Mouse (Mus musculus): ENCODE results near the gene Zfp39.
"Not testable (repeated sequence)": the region's sequence is repeated elsewhere in the genome, so short reads cannot be mapped to it uniquely, and the experiment has no call there.

Gene Zfp39

DNA sequence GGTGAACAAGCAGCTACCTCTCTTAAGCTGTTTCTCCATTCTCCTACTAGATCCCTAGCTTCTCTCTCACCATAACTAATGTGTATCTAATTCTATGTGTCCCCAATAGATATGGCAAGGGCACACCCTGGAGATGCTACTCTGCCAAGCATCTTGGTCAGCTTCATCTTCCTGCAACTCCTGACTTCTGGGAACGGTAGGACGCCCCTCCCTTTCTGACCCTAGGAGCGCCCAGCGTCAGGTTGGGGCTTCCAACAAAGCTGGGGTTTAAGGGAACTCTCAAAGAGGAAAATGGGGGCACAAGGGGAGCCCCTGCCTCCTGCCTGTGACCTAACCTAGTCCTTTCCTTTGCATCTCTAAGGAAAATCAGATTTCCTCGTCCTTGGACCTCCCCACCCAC lies 14.7 kb upstream of the Zfp39 start:
- DNase-seq, result no peak

GRCm38 (mm10) chr11:58917745-58918366 lies 13.8 kb upstream of the Zfp39 start, which contains the start of gene Btnl10:
Gene Btnl10 (plus strand): TSS chr11:58917908.
- DNase-seq, result no peak

DNA sequence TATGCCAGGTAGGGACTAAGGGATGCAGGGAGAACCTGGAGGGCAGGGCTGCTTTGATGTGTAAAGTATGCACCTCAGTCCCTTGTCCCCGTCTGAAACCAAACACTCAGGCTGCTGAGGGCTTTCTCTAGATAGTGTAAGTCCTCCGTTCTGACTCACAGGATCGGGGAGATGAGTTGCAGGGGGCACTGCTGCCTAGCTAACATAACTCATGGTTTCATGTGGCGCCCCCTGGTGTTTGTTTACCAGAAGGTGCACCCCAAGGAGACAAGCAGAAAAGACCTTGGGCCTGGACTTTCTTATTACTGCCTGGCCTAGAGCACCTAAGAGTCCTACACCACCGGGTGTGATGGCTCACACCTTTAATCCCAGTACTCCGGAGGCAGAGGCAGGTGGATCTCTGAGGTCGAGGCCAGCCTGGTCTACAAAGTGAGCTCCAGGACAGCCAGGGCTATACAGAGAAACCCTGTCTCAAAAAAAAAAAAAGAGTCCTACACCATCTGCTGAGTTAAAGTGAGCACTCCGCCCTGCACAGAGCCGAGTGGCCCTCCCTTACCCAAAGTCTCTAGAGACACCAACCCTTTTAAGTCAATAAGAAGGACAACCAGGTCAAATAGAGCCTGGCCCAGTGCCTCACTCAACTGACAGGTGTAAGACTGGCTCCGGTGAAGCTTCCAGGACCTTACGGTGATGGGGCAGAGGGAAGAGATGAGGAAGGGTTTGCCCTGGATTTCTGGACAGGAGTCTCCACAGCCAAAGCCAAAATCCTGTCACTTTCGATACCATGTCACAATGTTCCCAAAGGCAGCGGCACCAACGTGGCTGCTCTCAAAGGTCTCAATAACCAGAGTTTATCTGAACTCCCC lies 13.1 kb upstream of the Zfp39 start:
- peak; percentile 88 for DNase-seq

DNA sequence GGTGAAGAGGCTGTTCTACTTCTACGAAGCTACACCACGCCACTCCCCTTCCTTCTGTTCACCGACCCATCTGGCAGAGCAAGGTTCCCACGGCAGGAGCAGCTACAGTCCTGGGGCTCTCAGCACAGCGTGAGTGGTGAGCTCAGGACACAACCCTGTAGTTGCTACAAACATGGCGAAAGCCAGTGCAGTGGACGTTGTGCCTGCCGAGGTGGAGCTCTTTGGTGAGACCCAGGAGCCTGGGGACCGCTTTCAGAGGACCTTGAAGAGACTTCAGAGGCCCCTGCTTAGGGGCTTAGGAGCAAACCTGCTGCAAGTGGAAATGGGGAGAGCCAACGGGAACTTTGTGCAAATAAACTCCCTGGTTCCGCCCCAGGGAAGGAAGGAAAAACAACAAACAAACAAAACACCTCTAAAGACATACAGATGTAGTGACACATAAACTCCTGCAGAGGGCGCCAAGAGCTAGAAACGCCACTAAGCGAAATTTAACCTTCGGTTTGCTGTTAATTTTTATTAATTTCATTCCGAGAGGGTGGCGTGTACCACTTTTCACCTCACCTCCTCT lies 10.5 kb upstream of the Zfp39 start:
- DNase-seq, result peak; percentile 32

DNA sequence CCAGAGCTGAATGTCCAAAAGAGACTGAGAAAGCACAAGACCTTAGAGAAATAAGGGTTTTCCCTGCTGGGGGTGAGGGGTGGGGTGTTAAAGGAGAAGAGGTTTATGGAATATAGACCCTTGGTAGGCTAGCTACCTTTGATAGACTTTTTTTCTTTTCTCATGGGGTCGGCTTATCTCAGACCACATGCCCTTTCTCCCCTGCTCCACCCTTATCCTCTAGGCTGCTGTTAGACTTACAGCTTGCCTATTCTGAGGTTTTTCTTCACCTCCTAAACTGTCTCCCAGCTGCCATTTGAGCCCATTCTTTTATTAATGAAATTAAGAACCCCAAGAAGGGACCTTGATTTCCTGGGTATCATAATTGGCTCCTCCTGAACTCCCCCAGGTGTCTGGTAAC lies 9.8 kb upstream of the Zfp39 start:
- DNase-seq, result no peak

- DNase-seq, result peak; percentile 33
Measured at GRCm38 (mm10) chr11:58904838-58905237, 813 bp upstream of the Zfp39 start.

DNA sequence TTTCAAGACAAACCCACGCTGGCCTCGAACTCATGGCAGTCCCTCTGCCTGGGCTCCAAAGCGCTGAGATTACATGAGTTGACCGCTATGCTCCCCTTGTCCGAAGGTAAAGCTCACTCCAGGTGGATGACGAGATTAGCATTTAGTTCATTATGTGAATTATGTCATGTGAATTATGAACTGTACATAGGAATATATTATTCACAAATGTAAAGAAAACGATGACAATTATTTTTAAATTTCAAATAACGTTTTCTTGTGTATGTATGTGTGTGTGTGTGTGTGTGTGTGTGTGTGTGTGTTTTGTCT lies 339 bp upstream of the Zfp39 start:
- no peak for DNase-seq

DNA sequence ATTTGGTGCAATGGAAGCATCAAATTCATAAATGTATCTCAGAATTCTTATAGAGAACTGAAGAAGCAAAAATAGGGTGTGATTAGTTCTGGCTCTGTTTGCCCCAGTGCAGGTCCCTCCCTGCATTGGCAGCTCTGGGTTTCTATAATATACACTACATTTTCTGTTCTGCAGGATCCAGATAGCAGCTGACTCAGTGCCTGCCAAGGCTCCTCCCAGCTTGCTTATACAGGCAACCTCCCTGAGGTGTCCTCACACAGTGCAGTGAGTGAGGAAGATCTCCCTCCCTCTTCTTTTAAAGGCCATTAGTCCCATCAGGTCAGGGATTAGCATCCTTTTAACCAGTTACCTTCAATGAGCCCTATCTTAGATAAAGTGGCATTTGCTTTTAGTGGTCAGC lies 2.9 kb downstream of the Zfp39 start:
- no peak for DNase-seq

- DNase-seq, result no peak
Measured at GRCm38 (mm10) chr11:58897485-58897884, 6.5 kb downstream of the Zfp39 start.

- peak; percentile 73 for DNase-seq
Measured at GRCm38 (mm10) chr11:58894456-58894855, 9.6 kb downstream of the Zfp39 start.

GRCm38 (mm10) chr11:58890511-58890910 lies 13.5 kb downstream of the Zfp39 start:
- no peak for DNase-seq

DNA sequence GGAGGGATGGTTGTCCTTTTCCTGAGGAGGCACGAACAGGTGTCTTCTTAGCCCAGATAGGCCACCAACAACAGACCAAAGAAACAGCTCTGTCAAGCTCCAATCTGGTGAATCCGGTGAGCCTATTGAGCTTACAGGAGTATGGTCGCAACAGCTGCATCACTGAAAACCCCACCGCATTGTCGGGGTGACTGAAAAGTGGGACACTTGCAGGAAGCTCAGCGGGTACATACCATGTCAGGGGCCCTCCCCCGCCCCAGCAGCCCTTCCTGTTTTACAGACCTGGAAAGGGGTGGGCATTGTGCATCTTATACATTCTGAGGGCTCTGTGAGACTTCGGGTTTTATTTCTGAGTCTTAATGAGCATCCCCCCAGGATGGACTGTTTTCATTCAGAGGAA lies 20.3 kb downstream of the Zfp39 start:
- peak; percentile 92 for DNase-seq

- DNase-seq, result no peak
Measured at GRCm38 (mm10) chr11:58870961-58871360, 33.1 kb downstream of the Zfp39 start.

DNA sequence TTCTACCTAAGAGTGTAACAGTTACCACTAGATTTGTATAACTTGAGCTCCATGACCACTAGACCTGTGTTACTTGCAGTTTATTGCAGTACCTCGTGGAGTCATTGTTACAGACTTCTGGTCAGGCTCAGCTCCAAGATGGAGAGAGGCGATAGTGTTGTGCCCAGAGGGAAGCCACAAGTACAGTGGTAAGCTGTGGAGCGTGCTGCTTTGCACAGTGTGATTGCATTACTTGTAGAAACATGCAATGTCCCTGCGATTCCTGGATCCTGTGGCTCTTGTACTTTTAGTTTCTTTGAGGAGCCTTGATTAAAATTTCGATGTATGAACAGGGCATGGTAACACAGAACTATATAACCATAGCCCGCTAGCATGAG lies 36.1 kb downstream of the Zfp39 start:
- no peak for DNase-seq

DNA sequence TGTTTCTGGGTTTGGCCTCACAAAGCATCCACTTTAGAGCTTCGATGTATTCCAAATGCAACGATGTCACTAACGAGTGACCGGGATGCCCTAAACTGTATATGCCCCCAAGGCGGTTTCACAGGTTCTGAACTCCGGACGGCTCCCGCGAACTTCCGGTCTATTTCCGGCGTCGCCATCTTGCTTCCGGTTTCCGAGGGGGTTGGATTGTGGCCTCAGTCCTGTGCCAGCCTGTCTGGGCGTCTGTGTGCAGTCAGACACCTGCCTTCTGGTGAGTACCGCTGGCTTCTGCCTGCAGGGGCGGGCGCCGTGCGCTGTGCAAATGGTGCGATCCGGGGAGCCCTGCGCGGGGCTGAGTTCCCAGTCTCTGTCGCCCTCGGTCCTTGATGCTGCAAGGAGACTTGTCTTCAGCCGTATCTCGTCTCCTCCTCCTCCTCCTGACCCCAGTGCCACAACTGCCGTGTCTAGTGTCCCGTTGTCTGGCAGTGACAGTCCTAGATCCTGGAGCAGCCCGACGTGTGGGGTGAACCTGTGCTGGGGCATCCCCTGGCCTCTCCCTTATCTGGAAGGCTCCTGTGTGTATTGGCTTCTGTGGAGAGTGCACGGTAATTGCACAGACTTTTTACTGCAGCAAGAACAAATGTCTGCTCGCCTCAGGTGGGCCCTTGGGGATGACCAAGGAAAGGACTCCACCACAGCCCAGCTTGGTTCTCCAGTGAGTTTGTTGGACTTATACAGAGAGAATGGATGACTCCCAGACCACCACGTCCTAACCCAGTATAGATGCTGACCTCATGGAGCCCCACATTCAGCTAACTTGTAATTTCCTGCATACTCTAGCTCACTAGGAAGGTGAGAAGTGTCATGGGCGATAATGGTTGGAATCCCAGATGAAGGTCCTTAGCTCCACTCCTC lies 36.7 kb downstream of the Zfp39 start, which contains the start of gene 2810021J22Rik:
Gene 2810021J22Rik, plus strand, starts transcription at position 178 of the 915 bp plus-strand sequence.
- peak; percentile 92 for DNase-seq

DNA sequence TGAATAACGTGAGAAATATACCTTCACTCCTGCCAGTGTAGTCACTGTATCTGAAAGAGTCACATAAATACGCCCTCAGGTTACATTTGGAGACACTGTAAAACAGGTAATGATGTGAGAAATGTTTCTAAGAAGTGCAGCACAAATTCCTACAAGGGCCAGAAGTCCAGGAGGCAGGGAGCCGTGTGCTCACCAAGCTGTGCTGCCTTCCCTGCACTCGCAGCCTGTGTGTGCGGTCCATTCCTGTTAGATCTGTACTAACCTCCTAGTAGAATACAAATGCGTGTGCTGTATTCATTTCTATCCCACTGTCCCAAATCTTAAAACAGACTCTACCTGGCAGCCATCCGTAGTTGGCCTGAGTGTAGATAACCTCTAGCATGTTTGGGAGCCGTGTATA lies 43.3 kb downstream of the Zfp39 start:
- DNase-seq, result no peak

- DNase-seq, result no peak
Measured at GRCm38 (mm10) chr11:58849731-58850130, 54.3 kb downstream of the Zfp39 start.

GRCm38 (mm10) chr11:58847636-58848035 lies 56.4 kb downstream of the Zfp39 start:
- DNase-seq, result peak; percentile 50

DNA sequence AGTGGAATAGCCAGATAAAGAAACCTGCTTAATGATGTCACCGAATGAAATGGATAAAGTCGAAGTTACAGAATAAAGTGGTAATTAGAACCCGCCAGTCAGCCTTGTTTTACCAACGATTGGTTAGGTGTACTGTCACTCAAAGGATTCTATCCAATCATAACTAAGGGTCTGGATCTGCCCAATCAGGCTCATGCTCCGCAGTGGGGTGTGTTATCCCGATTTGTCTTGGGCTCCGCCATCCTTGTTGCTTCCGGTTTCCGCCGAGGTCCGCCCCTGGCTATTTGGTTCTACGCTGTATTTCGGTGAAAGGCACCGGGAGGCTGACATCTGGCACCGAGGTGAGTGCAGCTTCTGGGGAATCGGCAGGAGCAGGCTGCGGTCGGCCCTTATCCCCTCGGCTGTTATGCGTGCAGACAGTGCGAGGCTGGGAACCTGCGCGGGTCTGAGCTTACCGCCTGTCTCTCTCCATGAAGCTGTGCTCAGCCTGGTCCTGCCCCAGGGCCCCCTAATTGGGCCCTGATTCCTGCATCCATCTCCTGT lies 57.0 kb downstream of the Zfp39 start, which contains the start of gene Gm12258:
Gene Gm12258, plus strand, starts transcription at position 240 of the 543 bp plus-strand sequence.
- peak; percentile 91 for DNase-seq

DNA sequence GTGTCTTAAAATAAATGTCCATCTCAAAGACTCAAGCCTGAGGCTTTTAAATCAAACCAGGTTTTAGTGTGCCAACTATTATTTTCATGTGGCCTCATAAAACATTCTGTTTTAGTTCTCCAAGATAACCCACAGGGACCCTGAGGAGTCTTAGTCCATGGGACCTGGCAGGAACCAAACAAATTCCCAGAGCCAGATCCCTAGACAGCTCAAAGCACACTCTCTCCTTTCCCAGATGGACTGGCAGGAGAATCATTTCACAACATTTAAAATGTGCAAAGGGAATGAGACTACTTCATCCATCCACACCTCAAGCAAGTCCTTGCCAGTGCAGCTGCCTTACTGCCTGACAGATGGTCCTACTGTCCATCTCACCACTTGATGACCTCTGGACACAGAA lies 65.1 kb downstream of the Zfp39 start, which contains the start of gene Olfr311:
Gene Olfr311, plus strand, starts transcription at position 301 of the 400 bp plus-strand sequence.
- DNase-seq, result not testable (repeated sequence)
